Mouse (Mus musculus) spleen, postnatal 14 days (tissue): ENCODE data around the gene Trim60.
"Not testable (repeated sequence)": the region's sequence is repeated elsewhere in the genome, so short reads cannot be mapped to it uniquely, and the experiment has no call there.

Source experiments
- DNase-seq, 2 experiments: peaks; one replicate each; pipeline ENCODE4 v3.0.0; 2021 to 2022; ENCODE audit warnings: low spot score in 2 of 2

Gene Trim60

DNA sequence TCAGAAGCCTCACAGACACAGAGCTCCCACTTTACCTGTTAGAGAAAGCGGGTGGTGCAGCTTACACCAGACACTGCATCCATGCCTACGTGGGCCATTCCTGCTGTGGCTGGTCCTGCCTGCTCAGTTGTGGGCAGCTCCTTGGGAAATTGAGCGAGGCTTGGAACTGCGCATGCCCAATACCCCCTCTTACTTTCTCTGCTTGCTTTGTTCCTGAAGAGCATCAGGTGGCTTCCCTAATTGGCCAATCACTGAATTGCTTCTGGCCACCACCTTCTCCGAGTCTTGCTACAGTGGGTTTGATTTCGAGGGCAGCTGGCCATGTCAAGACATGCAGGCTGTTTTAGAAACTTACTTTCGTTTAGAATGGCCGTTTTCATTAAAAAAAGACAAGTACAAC lies at the start of gene Trim60, which contains the start of gene Trim61:
Gene Trim60 (minus strand): TSS at position 162 of the 400 bp plus-strand sequence.
Gene Trim61 (minus strand): TSS at position 101 of the 400 bp plus-strand sequence.
- no peak for DNase-seq

DNA sequence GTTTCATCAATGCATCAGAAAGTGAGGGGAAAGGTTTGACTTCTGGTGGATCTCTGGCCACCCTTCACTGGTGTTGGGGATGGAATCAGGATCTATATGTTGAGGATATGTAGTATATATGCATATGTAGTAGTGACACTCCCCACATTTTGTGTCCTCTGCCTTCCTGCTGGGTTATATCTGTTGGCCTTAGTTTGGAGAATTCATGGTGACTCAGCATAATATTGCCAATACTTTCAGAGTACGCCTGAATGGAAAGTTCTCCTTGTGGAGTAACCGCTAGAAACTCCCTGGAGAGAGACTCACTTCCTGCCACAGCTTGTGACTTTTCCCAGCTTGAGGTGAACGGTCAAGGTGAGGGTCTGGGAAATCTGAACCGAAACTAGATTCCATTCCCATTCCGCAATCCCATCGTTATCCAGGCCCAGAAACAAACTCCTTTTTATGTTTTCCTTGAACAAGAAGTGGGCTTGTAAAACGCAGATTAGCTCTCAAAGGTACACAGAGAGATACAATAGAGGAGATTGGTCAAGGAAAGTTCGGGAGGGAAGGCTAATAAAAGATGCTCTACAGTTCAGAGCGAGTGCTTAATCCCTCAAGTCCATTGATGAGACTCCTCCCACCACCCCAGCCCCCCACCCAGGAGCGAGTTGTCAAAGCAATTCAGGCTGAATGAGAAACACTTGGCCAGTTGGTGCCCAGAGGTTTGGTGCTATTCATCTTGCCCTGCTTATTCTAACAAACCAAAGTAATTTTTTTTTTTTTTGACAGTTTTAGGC lies 49.5 kb upstream of the Trim60 start:
- no peak for DNase-seq

DNA sequence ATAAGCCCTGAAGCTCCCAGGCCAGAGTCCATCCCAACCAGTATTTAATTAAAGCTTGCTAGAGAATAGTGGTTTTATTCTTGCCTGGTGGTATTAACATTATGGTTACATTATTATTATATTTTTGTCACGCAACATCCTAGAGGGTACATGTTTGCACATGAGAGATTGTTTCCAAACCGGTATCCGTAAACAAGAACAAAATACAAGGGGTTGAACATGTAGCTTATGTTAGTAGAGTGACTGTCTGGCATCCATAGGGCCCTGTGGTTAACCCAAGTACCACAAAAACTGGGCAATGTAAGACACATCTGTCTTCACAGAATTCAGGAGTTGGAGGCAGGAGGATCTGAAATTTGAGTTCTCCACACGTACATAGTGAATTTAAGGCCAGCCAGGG lies 48.6 kb upstream of the Trim60 start:
- DNase-seq: no peak

DNA sequence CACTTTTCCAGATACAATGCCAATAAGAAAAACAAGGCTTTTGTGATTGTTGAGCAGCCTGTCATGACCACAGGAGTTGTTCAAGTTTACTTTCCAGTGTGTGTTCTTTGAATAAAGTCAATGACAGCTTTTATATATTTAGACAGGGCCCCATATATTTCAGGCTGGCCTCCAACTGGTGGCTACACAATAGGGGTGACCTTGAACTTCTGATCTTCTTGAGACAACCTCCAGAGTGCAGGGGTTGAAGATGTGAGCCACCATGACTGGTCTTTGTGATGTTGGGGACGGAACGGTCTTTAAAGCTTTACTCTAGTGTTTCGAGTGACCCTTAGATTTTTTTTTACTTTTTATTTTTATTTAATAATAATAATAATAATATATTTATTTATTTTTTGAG lies 47.2 kb upstream of the Trim60 start:
- no peak for DNase-seq

DNA sequence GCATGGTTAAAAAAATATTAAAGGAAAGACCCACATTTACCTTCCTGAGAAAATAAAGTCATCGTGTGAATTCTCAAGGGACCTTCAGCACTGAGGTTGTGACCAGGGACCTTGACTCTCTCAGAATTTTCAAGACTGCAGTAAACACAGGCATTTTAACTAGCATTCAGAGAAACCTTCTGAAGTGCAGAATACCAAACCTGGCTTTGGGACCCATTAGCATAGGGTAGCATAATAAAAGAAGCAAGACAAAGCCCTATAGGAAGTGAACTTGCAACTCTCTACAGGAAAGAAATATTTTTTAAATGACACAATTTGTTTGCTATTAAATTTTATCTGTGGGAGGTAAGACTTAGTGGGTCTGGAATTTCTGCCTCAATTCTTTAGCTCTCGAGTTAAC lies 45.7 kb upstream of the Trim60 start:
- no peak for DNase-seq

DNA sequence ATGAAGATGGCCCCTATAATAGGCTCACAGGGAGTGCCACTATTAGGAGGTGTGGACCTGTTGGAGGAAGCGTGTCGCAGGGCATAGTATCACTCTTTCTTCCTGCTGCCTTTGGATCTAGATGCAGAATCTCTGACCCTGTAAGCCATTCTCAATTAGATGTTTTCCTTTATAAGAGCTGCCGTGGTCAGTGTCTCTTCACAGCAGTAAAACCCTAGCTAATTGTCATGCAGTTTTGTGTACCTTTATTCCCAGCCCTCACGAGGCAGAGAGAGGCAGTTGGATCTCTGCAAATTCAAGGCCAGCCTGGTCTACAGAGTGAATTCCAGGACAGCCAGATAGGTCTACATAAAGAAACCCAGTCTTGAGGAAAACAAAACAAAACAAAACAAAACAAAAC lies 43.8 kb upstream of the Trim60 start:
- DNase-seq: no peak

DNA sequence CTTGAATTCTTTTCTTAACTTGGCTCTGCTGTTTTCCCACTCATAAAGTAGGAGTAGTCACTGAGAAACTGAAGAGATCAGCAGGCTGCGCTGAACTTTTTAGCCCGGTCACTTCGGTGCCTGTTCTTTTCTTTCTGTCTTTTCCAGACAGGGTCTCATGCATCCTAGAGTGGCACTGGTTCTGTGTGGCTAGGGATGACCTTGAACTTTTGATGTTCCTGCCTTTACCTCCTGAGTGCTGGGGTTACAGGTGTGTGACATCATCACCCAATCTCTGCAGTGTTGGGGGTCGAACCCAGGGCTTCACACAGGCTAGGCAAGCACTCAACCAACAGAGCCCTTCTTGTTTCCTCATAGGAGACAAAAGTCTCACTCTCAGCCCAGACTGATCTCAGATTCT lies 38.3 kb upstream of the Trim60 start:
- DNase-seq: no peak

DNA sequence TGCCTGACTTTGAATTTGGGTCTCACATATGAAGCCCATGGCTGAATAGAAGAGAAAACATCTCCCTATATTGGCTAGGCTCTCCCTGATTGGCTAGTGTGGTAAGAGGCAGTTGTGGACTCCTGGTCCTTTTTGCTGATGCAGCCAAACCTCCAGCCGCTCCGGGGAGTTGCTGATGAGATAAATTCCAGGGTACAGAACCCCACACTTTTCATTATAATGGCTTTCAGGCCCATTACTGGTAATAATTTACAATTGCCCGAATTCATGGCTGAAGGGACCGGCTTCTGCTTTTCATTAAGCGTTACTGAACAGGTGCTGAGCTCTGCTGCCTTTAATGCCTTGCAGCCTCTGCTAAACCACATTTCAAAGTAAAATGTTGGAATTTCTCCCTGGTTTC lies 35.6 kb upstream of the Trim60 start:
- DNase-seq: no peak

DNA sequence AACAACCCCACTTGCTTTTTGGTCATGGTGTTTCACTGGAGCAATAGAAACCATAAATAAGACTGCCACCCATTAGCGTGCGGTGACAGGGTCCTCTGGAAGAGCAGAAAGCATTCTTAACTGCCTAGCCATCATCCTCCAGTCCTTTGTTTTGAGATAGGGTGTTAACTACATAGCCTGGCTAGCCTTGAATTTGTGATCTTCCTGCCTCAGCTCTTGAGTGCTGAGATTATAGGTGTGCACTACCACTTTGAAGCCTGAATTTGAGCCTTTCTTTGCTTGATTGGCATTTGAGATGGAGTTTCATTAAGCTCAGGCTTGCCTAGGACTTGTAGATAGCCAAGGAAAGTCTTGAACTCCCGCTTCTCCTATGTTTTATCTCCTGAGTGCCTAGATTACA lies 35.2 kb upstream of the Trim60 start:
- DNase-seq: no peak

DNA sequence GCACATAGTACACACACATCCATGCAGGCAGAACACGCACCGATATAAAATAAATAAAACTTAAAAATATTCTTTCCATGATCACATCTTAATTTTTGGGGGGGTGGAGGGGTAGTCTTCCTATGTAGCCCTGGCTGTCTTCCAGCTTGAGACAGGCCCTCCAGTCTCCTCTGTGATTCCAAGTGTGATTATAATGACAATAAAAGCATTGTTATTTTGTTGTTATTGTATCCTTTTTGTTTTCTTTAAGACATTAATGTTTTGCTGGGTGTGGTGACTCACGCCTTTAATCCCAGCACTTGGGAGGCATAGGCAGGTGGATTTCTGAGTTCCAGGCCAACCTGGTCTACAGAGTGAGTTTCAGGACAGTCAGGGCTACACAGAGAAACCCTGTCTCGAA lies 29.4 kb upstream of the Trim60 start:
- DNase-seq: no peak

DNA sequence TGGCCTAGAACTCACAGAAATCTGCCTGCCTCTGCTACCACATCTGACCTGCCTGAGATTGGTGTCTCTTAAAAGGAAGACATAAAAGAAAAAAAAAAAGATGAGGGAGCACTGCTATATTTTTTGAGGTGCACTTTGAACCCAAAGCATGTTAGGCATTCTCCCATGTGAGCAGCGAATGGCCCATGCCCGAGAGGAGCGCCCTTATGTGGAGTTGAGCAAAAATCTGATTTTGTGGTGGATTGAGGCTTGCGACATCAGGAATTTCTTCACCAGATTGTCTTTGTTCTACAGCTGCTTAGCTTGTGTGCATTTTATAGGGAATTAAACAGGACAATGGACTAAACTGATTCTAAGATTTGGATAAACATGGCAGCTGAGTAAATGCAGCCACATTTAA lies 28.8 kb upstream of the Trim60 start:
- DNase-seq: no peak

DNA sequence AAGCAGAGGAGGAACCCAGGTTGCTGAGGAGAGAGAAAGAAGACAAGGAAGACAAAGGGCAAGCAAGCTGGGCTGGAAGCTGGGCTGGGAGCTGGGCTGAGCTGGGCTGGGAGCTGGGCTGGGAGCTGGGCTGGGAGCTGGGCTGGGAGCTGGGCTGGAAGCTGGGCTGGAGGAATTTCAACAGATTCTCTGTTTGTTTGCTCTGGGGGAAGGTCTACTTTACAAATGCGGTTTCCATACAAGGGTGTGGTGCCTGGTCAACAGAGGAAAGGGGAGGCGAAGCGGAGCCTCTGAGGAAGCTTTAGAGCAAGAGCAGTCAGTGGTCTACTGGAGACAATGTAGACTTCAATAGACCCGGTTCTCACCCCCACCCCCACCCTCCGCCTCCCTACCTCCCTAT lies 28.2 kb upstream of the Trim60 start:
- DNase-seq: no peak

DNA sequence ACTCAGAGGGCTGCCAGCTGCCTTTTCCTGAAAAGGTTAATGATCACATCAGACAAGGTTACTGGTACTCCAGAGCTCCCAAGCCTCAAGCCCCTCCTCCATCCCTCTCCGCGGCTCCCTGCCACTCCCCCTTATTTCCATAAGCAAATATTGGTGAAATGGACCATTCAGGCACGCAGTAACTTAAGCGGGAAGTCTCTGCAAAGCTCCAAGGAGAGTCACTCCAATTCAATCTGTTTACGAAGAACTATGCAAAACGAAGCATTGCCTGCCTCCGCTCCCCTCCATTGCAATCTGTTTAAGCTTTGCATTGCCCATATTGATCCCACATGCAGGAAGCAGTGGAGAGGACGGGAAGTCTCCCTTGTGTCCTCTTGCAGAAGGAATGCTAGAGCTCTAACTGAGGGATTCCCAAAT lies 18.7 kb upstream of the Trim60 start, which contains the start of gene Apela:
Gene Apela (minus strand): TSS at position 220 of the 417 bp plus-strand sequence.
- DNase-seq: no peak

DNA sequence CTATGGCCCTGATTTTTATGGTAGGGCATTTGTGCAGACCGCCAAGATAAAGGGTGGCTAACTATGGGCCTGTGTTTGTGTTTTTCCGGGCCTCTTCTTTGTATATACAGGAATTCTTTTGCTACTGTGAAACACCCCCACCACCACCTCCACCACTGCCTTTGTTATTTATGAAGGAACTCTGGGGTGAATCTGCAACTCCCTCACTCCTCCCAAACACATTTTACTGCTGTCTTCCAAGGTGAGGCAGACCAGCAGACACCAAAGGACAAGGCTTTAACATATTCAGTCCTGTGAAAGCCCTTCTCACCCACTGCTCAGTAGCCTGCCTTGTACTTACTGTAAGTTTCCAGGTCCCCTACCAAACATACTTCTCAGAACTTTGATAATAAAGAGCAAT lies 15.8 kb upstream of the Trim60 start:
- DNase-seq: no peak

DNA sequence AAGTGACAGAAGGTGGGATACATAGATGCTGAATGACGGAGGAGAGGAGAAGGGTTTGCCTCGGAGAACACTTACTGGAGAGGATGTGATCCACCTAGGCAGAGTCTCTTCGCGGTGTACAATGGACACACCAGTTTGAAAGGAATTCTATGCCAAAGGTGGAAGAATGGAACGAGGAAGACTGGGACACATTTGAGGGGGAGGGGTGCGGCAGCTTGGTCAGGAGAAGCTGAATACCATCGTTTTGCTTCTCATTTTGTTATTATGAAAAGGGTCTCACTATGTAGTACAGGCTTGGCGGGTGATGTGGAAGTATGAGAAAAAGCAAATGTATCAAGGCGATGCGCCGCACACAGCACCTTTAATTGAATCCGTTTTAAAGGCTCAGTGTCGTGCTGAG lies 14.7 kb upstream of the Trim60 start:
- no peak for DNase-seq

DNA sequence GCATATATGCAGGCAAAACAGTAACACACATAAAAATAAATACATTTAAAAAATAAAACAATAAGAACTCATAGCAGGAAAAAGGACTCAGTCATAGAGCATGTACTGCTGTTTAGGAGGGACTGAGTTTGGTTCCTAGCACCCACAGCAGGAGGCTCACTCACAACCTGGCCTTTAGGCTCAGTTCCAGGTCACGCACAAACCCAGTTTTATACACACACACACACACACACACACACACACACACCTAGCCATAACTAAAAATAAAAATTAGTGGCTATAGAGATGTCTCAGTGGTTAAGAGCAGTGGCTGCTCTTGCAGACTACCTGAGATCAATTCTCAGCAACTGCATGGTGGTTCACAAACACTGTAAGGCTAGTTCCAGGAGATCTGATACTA lies 13.7 kb upstream of the Trim60 start:
- DNase-seq: no peak

DNA sequence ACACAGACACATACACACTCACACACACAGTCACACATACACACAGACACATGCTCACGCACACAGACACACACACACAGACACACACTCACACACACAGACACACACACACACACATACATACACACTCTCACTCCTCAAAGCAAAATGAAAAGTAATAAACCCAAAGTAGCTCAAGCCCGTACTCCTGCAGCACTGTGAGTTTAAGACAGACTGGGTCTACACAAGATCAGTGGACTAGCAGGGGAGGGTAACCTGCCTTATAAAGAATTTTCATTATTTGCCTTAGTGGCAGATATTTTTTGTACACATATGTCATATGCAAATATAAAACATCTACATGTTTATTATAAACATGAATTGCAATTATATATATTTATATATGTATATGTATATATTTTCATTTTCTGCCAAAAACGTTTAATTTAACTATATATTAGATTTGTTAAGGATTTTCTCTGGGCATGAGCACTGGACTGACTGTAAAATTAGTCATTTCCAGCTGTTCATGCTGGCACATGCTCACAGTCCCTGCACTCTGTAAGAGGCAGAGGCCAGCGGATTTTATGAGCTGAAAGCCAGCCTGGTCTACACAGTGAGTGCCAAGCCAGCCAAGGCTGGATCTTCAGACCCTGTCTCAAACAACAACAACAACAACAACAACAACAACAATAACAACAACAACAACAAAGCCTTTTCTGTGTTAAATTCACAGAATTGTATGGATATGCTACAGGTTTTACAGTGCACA lies 12.5 kb upstream of the Trim60 start:
- no peak for DNase-seq

DNA sequence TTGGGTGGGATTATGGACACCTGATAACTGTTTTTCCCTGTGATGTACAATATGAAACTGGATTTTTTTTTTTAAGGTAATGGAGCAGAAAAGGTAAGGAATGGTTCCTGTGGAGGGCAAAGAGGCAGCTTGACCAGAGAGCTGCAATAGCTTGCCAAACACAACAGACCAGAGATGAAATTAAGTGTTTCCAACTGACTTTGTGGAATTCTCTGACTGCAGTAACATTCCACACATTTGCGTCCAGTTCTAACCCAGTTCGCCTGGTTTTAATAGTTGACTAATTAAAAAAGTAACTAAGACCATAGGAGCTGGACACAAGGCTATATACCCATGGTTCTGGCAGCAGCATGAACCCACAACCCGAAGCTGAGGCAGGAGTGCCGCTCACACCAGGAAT lies 11.4 kb upstream of the Trim60 start:
- no peak for DNase-seq

DNA sequence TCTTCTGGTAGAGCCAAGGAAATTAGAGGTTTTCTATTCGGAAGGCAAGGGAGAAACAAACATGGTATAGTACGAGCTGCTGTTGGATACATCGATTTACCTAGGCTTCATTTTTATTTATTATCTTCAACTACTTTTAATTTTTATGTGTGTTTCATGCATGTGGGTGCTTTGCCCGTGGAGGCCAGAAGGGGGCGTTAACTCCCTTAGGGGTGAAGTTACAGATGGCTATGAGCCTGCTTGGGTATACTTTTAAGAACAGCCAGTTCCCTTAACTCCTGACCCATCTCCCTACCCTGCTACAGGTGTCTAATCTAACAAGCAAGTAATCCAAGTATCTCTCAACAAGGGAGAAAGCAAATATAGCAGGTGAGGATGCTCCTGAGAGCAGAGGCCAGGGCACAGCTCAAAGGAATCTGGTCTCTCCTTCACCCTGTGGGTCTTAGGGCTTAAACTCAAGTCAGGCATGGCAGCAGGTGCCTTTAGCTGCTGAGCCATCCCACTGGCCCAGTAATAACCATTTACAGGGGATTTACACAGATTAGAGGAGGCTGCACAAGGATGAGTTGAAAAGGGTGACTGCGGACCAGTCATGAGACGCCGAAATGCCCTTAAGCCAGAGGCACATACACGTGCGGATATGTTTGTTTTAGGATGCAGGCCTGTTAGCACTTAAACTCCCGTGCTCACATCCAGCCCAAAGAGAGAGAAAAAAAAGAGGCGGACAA lies 10.7 kb upstream of the Trim60 start:
- DNase-seq: no peak

DNA sequence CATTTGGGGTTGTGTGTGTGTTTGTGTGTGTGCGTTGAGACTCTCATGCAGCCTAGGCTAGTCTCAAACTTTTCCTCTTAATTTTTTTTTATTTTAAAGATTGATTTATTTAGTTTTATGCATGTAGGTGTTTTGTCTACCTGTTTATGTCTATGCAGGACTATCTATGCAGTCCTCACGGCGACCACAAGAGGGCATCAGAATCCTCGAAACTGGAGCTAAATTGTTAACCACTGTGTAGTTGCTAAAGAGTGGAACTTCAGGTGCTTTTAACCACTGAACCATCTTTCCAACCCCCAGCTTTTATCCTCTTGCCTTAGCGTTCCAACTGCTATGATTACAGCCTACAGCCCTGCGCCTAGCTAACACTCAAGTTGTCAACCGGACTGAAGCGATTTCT lies 4.1 kb upstream of the Trim60 start:
- DNase-seq: peak; percentile 11 to 13

DNA sequence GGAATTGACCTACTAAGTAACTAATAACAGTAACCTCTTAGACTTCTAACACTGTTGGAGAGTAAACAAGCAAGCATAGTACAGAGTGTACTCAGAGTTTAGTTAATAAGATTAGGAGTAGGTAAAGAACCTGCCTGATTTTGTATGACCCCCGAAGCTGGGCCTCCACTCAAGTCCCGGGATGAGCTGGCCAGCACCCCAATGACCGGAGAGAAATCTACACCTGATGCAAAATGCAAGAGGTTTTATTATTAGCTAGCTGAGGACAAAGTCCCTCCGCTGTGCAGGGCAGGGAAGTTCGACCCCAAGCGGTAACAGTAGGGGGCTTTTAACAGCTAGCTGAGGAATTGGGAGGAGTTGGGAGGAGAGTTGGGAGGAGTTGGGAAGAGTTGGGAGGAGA lies 10.8 kb downstream of the Trim60 start:
- DNase-seq: not testable (repeated sequence)

DNA sequence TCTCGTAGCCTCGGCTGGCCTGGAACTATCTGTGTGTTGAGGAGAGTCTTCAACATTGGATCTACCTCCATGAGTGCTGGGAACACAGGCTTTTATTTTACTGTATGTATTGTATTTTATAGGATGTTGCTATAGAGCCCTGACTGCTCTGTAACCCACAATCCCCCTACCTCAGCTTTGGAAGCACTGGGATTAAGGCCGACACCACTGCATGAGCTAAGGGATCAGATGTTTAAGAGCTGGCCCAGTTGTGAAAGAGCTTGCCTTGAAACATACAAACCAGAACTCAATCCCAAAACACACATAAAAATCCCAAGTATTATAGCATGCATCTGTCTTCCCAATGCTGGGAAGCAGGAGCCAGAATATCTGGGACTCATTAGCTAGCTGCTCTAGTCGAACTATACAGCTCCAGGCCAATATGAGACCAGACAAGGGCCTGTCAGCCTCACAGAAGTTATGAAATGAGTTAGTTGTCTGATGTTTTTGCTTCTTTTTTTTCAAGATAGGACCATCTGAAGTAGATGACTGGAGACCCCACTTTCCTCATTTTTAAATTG lies 19.5 kb downstream of the Trim60 start:
- no peak for DNase-seq
